Mouse (Mus musculus) kidney, adult 9 months (tissue): ENCODE data around the gene Tmtc1.

Source experiments
- DNase-seq: peaks from one replicate; pipeline ENCODE4 v3.0.0; 2022

Gene Tmtc1

GRCm38 (mm10) chr6:148234105-148234828, 209.9 kb downstream of the Tmtc1 start:
- DNase-seq, result no peak

DNA sequence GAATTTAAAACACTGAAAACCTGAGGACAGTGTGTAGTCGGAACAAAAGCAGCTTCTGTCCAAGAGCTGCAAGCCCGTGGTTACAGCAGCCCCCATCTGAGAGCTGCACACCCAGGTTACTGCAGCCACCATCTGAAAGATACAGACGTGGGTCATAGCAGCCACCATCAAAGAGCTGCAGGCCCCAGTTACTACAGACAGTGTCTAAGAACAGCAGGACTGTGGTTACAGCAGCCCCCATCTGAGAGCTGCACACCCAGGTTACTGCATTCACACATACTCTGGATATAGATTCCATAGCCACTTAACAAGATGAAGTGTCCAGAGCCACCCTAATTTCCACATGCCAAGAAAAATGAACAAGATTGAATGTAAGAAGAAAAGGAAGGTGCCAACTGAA, 216.6 kb downstream of the Tmtc1 start:
- no peak for DNase-seq

GRCm38 (mm10) chr6:148222686-148223085, 221.5 kb downstream of the Tmtc1 start:
- no peak for DNase-seq

DNA sequence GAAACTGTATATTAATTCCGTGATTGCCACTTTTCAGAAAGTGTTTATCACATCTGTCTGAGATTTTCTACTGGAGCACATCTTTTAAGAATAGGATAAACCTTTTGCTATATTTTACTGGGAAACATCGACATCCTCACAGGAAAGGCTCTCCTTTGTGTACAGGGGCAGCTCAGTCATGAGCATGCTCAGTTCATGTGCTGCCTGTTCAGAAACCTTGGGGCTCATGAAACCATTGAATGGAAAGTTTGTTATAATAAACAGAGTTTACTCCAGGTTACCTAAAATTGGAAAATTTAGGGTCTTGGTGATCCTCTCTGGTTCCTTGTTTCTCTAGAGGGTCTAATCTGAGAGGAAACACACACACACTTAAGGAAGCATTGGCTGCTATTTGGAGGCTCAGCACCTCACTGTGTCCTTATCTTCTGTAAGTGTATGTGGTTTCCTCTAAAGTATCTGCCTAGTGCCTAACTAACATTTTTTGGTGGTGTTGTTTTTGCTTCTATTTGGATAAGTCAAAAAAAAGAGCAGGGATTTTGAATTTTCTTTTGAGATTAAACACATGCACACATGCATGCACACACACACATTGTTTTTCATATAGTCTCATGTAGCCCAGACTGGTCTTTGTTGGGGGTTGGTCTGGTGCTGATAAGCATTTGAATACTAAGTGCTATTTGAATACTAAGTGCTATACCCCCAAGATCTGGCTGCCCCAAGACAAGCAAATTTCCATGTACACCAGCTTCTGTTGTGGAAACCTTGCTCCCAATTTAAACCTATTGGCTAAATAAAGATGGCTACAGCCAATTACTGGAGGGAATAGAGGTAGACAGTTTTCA, 225.7 kb downstream of the Tmtc1 start:
- DNase-seq, result no peak

- DNase-seq, result no peak
These were observed 227.4 kb downstream of the Tmtc1 start for GRCm38 (mm10) chr6:148216752-148217151.

DNA sequence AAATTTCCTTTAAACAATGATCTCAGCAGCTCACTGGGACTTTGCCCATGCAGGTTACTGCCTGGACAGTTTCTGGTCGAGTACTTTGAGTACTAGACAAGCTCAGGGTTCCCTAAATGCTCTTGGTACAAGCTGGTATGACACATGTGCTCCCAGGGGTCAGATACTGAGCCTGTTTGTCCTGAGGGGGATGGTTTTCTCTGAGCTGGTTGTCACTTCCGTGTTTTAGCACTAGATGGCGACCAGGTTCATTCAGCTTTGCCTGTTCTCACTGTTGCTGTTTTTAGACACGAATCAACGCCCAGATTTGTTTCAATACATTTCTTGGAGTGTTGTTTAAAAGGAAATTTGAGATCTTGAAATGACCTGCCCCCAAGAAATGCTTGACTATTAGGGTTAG, 229.4 kb downstream of the Tmtc1 start:
- peak; percentile 79 for DNase-seq

GRCm38 (mm10) chr6:148211897-148212680, 232.1 kb downstream of the Tmtc1 start, which contains the start of gene Ergic2:
Ergic2 (minus strand) TSS chr6:148212374.
- peak; percentile 100 for DNase-seq

DNA sequence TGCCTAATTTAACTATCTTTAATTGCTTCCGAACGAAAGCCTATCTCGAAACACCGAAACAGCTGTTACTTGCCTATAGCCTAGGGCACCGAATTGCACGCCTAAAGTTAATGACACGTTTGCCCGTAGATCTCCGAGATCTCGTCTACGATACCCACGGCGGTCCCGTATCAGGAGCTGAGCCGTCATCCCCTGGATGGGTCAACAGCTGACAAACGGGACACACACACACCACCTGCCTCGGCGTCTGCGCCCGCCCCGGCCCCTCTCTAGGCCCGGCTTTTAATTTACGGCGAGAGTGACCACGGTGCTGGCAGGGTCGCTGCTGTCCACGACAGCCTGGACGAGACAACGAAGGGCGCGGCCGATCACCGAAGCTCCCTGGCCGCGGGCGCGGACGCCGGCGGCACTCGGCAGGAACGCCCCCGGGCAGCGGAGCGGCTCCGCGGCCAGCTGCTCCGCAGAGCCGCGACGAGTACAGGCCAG, 232.8 kb downstream of the Tmtc1 start:
- no peak for DNase-seq

DNA sequence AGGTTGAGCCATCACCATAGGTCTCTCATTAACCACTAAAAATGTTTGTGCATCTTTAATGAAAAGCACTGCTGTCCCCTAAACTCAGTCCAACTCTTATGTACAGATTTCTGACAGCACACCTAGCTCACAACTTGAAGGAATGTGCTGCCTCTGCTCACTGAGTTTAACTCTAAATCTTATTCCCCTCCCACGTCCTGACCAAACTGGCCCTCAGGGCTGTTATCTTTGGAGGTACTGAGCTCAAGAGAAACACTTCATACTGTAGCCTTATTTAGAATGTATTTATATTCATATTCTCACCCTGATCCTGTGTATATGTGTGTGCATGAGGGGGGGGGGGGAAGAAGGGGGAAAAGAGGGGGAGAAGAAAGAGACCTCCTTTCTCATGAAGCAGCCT, 236.7 kb downstream of the Tmtc1 start:
- no peak for DNase-seq

- DNase-seq, result no peak
These were observed 239.1 kb downstream of the Tmtc1 start for GRCm38 (mm10) chr6:148205134-148205533.

DNA sequence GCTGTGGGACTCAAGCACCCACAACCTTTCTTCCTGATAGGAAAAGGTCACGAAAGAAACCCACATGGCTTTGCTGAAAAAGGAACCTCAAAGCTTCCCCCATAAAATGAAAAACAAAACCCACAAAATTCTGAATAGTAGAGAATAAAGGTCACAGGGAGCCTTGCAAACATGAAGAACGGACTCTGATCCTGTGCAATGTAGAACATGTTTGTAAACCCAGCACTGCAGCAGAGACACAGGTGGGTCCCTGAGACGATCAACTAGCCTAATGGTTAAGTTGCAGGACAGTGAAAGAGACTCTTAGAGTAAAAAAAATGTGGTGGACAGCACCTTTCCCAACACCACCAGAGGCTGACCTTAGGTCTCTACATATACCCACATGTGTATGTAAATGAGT, 244.5 kb downstream of the Tmtc1 start:
- DNase-seq, result no peak

DNA sequence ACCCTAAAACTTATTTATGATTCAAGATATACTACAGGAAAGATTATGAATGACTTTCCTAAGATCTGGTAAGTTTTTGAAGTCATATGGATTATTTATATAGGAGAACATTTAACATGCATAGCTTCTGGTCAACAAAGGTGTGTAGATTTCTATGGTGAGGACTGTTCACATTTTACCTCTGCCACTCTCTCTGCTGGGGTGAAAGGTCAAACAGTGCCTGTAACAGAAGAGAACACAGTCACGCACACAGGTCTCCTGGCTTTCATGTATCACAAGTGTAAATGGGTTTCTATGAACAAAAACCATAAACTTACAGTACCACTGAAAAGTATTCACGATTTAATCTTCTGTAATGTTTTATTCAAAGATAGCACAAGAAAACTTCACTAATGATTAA, 245.0 kb downstream of the Tmtc1 start:
- no peak for DNase-seq

DNA sequence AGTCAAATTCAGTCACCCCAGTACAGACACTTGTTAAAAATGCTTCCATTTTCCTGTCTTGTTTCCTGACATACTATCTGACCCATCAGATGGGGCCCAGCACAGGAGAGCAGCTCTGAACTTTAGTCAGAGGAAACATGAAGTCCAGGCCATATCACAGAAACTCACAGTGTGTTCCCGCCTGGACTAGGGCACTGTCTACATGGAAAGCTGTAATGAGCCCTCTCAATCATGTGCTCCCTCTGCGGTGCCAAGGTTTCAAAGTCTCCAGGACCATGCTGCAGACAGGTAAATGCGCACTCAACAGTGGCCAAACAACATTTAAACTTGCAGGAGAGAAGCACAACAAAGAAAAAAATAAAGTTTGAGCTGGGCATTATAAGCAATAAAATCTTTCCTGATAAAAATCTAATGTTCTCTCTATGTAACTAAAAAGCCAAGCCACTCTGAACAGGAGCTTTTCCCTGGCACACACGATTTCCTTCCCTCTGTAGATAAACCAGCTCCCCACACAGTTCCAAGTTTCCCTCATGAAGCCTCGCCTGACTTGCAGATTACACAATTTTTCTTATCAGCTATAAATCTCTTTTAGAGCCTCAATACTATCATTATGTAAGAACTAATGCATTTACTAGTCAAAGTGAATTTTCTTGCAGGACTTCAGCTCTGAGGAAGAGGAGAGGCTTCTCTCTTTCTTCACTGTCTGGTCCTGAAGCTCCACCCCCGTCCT, 250.1 kb downstream of the Tmtc1 start:
- peak; percentile 88 for DNase-seq

DNA sequence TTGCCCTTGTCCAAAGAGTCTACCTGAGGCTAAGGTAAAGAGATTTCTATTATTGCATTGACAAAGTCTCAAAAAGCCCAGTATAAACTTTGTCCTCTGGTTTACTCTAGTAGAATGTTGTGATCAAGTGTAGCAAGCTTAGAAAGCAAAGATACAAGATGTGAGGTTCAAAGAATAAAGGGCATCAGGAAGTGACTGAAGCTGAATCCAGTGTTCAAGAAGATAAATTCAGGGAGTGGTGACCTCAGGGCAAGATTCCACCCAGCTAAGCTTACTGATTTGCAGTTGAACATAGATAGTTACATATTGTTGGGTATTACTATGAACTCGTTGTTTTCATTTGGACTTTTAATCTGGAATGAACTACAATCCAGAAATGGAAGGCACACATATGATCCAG, 258.5 kb downstream of the Tmtc1 start:
- peak; percentile 68 for DNase-seq
